Mouse (Mus musculus) intestine, embryonic 14.5 days (tissue): Measurements from ENCODE around the gene Zfp263. TPM values are rescaled to one million over a fixed set of nuclear protein-coding genes. Genes with fewer than 3 reads are reported as not detected.

Experiments
- ATAC-seq: fragments of 200-750 bp; cut with Nextera tagmentation; replicated peaks from 2 replicates; pipeline ENCODE4 v1.8.0; 2017; ENCODE audit warnings: low read depth, moderate number of reproducible peaks, moderate TSS enrichment, moderate library complexity; ENCODE audit not compliant: low FRiP score, low TSS enrichment
- DNase-seq: peaks from one replicate; pipeline ENCODE4 v3.0.0-alpha.2; 2018; ENCODE audit warnings: low spot score
- H3K27ac ChIP-seq: fragments of 300-500 bp; sonication (generic); 2 replicates; pipeline ENCODE4 v1.5.1; 2014; ENCODE audit warnings: low read depth, mild to moderate bottlenecking, control low read depth
- H3K27me3 ChIP-seq: fragments of 300-500 bp; sonication (generic); replicated peaks from 2 replicates; pipeline ENCODE4 v1.6.1; 2014; ENCODE audit warnings: low read length, control low read depth; ENCODE audit not compliant: control insufficient read depth, insufficient read depth
- H3K36me3 ChIP-seq: fragments of 300-500 bp; sonication (generic); 2 replicates; pipeline ENCODE4 v1.6.1; 2014; ENCODE audit warnings: low read length, control low read depth; ENCODE audit not compliant: control insufficient read depth, insufficient read depth
- H3K4me1 ChIP-seq: fragments of 300-500 bp; sonication (generic); replicated peaks from 2 replicates; pipeline ENCODE4 v1.6.1; 2014; ENCODE audit warnings: low read length, control low read depth, mixed read lengths; ENCODE audit not compliant: control insufficient read depth, insufficient read depth
- H3K4me2 ChIP-seq: fragments of 300-500 bp; sonication (generic); 2 replicates; pipeline ENCODE4 v1.6.1; 2014; ENCODE audit warnings: low read length
- H3K4me3 ChIP-seq: fragments of 300-500 bp; sonication (generic); 2 replicates; pipeline ENCODE4 v1.5.1; 2014; ENCODE audit warnings: low read depth, low read length, control low read depth, mixed read lengths
- H3K9ac ChIP-seq: fragments of 300-500 bp; sonication (generic); 2 replicates; pipeline ENCODE4 v1.6.1; 2014; ENCODE audit warnings: mild to moderate bottlenecking, low read length
- H3K9me3 ChIP-seq: fragments of 300-500 bp; sonication (generic); 2 replicates; pipeline ENCODE4 v1.6.1; 2016; ENCODE audit warnings: low read length, control low read depth; ENCODE audit not compliant: control insufficient read depth
- polyA plus RNA-seq: library from polyadenylated mRNA; unstranded; fragments of >200 nt; fragmentation: Nextera tagmentation; extraction: Ambion mirVana; gene quantifications from 2 replicates; pipeline ENCODE4 v1.2.1, GENCODE M21; 2014

The Zfp263 gene
- polyA plus RNA-seq, 1 experiment from 2014 or later: 27.3 TPM

DNA sequence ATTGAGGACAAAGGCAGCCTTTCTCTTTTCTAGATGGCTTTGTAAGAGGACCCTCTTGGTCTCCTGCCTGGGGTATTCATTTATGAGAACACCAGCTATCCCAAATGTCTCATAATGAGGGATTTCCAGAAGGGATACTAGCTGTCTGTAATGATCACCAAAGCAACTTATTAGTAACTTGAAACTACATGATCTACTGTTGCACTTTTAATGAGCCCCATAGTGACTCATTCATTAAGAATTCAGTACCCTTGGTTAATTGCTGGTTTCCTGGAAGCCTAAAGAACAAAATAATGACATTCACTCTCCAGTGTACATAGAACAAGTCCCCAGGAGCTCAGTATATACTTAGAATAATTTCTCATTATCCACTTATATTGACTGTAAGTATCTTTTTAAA is 37.3 kb downstream of the Zfp263 start:
- Histone ChIP-seq H3K27me3 (no peaks in the 10 kb centered on the region), H3K4me3 (no peak overlapping the region), H3K9ac (no peak overlapping the region), H3K36me3 (no peaks in the 10 kb centered on the region), H3K9me3 (no peaks in the 10 kb centered on the region), H3K4me2 (no peak overlapping the region), H3K27ac (no peak overlapping the region), H3K4me1 (no peaks in the 10 kb centered on the region)
- ATAC-seq (no peak), DNase-seq (no peak)

GRCm38 (mm10) chr16:3788394-3788793 is 44.5 kb downstream of the Zfp263 start:
- Histone ChIP-seq H3K27me3 (no peaks in the 10 kb centered on the region), H3K4me2 (no peak overlapping the region), H3K36me3 (no peaks in the 10 kb centered on the region), H3K27ac (no peak overlapping the region), H3K9ac (no peak overlapping the region), H3K9me3 (no peaks in the 10 kb centered on the region), H3K4me1 (no peaks in the 10 kb centered on the region), H3K4me3 (no peak overlapping the region)
- ATAC-seq: no peak
- no peak for DNase-seq

Other genes with a start within 250 kb of the Zfp263 start
- gene Olfr161, start 153.1 kb upstream of the Zfp263 start, polyA plus RNA-seq: not detected in 2 replicates
- gene Mefv, start 26.0 kb upstream of the Zfp263 start, polyA plus RNA-seq: 0.09 and 0.16 TPM in 2 replicates
- not detected in 2 replicates for gene Olfr15, start 86.8 kb downstream of the Zfp263 start, polyA plus RNA-seq
- gene Zfp174, start 103.2 kb downstream of the Zfp263 start, polyA plus RNA-seq: 1.2 and 1.3 TPM in 2 replicates
- 46.9 and 47.3 TPM in 2 replicates for gene Naa60, start 128.3 kb downstream of the Zfp263 start, polyA plus RNA-seq
- 5.8 and 6.0 TPM in 2 replicates for gene Zfp597, start 140.5 kb downstream of the Zfp263 start, polyA plus RNA-seq
- 1.7 and 2.0 TPM in 2 replicates for gene Gm20695, start 140.6 kb downstream of the Zfp263 start, polyA plus RNA-seq
- 4.8 and 5.3 TPM in 2 replicates for gene 1700037C18Rik, start 164.6 kb downstream of the Zfp263 start, polyA plus RNA-seq
- 21.8 and 24.3 TPM in 2 replicates for gene Cluap1, start 164.7 kb downstream of the Zfp263 start, polyA plus RNA-seq
- gene Nlrc3, start 232.5 kb downstream of the Zfp263 start, polyA plus RNA-seq: 0.84 and 1.6 TPM in 2 replicates